Mouse (Mus musculus): ENCODE measurements around the gene Tbx10. TPM values are rescaled to one million over a fixed set of nuclear protein-coding genes. Genes with fewer than 3 reads are reported as not detected.

Tbx10 gene
- total RNA-seq, 2 experiments from 2014 or later = not detected

DNA sequence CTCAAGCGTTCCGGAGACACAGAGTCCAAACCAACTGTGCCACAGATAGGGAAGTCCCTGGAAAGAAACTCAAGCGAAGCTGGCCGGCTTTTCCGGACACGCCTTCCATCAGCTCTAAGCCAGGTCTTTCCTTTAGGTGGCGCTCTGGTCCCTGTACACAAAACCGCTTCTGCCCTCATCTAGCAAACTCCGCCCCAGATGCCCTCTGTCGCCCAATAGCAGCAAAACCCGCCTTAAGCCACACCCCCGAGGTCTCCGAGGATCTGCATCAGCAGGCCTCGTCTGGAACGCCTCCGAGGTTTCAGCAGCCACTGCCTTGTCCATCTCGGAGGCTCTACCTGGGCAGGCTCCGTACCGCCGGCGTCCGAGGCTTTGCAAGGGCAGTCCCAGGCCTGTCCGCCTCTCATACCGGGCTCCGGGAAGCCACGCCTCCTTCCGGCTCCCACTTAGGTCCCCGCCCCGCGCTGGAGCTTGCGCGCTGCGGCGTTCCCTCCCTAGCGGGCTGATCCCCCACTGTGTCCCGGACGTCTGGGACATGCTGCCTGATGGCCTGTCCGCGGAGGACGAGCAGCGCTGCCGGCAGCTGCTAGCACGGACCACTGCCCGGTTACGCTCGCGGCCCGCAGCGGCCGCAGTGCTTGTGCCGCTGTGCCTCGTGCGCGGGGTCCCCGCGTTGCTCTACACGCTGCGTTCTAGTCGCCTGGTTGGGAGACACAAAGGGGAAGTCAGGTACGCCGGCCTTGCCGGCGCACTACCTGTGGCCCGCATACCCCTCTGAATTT lies 7.8 kb downstream of the Tbx10 start, which contains the start of the genes Nudt8 and Gm49405:
TSS of gene Nudt8 (plus strand) at position 462 of the 782 bp plus-strand sequence.
TSS of gene Gm49405 (plus strand) at position 508 of the 782 bp plus-strand sequence.
- ATAC-seq (replicated peaks; ENCODE audit: low FRiP score, low TSS enrichment, poor library complexity, severe bottlenecking) = peak; percentile 87

DNA sequence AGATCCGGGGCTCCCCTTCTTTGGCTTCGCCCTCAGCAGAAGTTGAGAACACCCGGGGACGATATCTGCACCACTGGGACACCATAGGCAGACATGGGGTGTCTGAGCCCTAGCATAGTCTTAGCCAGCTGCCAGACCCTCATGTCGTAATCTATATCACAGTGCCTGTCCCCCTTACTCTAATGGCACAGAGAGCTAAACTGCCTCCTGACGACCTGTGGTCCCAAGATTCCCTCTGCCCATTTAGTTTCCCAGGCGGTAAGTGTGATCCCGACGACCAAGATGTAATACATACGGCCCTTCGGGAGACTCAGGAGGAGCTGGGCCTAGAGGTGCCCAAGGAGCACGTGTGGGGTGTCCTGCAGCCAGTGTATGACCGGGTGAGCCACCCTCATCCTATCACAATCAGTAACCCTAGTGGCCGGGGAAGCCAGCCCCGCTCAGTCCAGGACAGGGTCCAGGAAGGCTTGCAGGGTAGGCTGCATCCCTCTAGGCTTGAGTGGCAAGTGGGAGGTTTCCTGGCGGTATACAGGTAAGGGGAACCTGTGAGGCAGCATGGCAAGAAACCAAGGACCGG lies 8.5 kb downstream of the Tbx10 start:
- ATAC-seq (replicated peaks; ENCODE audit: low FRiP score, low TSS enrichment, poor library complexity, severe bottlenecking) = 0 out of 2 replicates have a peak, but pooled peaks have one; percentile 13

DNA sequence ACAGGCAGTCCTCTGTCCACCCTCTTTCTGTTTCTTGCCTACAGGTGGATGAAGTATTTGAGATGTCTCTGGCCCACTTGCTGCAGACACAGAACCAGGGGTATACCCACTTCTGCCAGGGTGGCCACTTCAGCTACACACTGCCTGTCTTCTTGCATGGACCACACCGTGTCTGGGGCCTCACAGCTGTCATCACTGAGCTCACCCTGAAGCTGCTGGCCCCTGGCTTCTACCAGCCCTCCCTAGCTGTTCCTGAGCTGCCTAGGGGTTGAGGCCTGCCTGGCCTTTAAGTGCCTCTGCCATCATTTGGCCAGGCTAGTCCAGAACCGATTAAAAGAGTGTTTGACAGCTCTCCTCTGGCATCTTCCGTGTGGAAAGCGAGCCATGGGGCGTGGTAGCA lies 9.2 kb downstream of the Tbx10 start:
- ATAC-seq (replicated peaks; ENCODE audit: low FRiP score, low TSS enrichment, poor library complexity, severe bottlenecking) = no peak

DNA sequence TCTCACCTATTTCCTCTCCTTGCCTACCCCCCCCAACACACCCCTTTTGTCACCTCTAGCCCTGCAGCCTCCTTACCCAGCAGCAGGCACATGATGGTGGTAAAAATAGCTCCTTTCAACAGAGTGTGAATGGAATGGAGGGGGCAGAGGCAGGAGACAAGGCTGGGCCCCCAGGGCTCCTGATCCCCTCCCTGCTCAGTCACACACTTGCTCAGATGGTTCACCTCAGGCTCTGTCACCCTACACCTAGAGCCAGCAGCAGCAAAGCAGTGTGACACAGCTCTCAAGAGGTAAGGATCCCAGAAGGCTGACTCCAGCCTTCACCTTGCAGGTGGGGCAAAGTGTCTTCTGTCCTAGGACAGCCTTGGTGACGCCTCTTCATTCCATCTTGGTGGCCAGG lies 10.6 kb downstream of the Tbx10 start, which contains the start of gene Doc2g:
TSS of gene Doc2g (plus strand) at position 202 of the 400 bp plus-strand sequence.
- no peak for ATAC-seq (replicated peaks; ENCODE audit: low FRiP score, low TSS enrichment, poor library complexity, severe bottlenecking)

DNA sequence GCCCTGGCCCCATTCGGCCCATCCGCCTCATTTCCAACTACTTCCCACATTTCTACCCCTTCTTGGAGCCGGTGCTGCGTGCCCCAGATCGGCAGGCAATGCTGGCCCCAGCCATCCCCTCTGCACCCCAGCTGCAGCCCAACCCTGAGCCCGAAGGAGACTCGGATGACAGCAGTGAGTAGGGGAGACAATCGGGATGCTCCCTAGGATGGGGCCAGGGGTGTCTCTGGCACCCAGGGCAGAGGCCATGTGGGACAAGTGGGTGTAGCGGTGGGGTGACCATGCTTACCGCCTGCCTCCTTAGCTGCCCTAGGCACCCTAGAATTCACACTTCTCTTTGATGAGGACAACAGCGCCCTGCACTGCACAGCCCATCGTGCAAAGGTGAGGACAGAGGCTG lies 11.1 kb downstream of the Tbx10 start:
- no peak for ATAC-seq (replicated peaks; ENCODE audit: low FRiP score, low TSS enrichment, poor library complexity, severe bottlenecking)

DNA sequence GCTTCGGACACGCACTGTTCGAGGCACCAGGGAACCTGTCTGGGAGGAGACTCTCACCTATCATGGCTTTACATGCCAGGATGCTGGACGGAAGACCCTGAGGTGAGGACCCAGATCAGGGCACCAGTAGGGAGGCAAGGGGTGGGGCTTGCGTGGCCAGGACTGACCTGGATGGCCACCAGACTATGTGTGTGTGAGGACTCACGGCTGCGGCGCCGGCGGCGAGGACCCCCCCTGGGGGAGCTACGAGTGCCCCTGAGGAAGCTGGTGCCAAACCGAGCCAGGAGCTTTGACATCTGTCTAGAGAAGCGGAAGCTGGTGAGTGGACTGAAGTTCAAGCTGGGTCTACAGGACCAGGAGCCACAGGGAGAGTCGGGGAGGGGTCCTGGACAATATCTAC lies 11.8 kb downstream of the Tbx10 start:
- no peak for ATAC-seq (replicated peaks; ENCODE audit: low FRiP score, low TSS enrichment, poor library complexity, severe bottlenecking)

DNA sequence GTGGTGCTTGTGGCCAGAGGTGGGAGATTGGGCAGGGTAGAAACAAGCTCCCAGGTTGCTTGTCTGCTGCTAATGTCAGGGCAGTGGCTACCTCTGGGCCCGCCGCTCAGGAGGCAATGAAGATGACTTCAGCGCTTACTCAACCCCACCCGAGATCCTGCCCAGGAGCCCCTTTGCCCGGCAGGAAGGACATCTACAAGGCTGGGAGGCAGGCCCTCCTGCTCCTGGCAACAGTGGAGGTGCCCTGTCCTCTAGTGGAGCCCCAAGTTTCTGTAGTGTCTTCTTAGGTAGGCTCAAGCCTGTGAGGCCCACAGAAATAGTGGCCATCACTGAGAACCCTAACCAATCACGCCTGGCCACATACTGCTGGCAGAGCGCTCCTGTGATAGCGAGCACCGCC lies 12.5 kb downstream of the Tbx10 start:
- no peak for ATAC-seq (replicated peaks; ENCODE audit: low FRiP score, low TSS enrichment, poor library complexity, severe bottlenecking)

DNA sequence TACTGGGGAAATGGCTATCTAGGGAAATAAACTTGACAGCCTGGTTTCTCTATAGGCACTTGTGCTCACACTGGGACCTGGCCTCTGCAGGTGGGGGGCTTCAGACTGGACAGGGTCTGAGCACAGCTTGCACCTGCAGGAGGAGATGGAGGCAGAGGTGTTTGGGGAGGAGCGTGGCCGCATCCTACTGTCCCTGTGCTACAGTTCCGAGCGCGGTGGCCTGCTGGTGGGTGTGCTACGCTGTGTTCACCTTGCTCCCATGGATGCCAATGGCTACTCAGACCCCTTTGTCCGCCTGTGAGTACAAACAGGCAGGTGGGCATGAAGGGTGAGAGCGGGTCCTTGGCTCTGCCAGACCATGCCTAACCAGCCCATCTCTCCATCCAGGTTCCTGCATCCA lies 13.4 kb downstream of the Tbx10 start:
- no peak for ATAC-seq (replicated peaks; ENCODE audit: low FRiP score, low TSS enrichment, poor library complexity, severe bottlenecking)

DNA sequence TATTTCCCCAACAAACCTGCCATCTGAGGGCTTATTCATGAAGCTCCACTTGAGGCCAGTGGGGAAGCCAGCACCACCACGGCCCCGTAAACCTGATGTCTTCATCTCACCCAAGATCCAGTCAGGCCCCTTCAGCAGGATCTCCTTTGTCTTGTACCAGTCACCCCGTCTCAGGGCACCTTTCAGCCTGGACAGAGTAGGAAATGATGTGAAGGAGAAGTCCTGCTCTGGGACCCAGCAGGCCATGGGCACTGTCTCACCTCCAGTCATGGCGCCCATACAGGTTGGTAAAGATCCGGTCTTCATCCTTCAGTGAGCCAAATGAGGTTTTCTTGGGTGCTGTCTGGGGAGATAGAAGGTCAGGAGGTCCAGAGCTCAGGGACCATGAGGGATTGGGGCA lies 18.5 kb downstream of the Tbx10 start:
- no peak for ATAC-seq (replicated peaks; ENCODE audit: low FRiP score, low TSS enrichment, poor library complexity, severe bottlenecking)

DNA sequence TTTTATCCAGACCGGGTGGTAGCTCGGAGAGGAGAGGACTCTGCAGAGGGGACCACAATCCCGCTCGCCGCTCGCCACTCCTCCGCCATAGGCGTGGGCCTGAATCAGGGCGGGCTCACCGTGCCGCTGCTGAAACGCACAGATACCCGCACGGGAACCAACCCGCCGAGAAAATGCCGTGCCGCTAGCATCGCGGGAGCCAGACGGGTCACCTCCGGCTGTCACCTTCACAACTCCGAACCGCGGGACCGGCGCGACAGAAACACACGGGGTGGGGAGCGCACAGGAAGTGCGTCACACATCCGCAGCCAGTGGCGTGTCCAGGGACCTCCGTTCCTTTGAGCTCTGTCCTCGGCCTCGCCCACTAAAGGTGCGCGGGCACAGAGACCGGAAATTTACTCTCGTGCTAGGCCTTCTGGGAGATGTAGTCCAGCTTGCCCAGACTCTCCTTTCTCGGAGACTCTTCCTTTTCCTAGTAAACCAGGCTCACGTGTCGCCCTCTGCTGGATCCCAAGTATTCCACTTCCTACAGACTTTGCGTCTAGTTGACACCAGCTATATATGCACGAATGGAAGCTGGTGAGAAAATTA lies 20.0 kb downstream of the Tbx10 start, which contains the start of gene Ndufv1:
TSS of gene Ndufv1 (minus strand) at position 375 of the 591 bp plus-strand sequence.
- ATAC-seq (replicated peaks; ENCODE audit: low FRiP score, low TSS enrichment, poor library complexity, severe bottlenecking) = peak; percentile 97

DNA sequence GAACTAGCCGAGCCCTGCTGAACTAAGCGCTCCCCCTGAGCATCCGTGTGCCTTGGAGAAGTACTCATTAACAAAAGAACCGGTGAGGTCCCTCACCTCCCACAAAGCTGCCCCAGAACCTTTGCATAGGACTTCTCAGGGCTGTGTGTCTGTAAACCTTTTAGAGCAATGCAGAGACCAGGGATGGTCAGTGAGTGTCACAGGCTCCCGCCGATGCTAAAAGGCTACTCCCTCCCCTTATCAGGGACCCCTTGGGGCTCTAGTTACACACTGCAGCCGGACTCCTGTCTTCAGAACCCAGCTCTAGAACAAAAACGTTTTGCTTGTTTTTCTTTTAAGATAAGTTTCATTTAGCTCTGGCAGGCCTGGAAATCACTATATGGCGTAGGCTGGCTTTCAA lies 20.5 kb downstream of the Tbx10 start:
- peak; percentile 45 for ATAC-seq (replicated peaks; ENCODE audit: low FRiP score, low TSS enrichment, poor library complexity, severe bottlenecking)

DNA sequence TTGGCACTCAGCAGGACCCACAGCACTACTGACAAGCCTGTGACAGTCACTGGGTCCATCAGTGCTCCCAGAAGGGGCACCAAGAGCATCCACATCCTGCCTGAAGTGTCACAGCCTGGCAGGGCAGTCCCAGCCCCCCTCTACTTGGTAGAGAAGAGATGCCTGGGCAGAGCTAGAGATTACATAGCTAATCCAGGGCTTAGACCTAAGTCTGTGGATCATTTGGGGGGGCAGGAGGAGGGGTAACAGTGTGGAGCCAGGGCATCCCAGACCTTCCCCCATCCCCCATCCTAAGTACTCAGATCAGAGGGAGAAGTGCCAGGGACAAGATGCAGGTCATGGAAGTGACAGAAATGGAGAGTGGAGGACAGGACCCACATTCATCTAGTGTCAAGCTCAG lies 22.2 kb downstream of the Tbx10 start:
- ATAC-seq (replicated peaks; ENCODE audit: low FRiP score, low TSS enrichment, poor library complexity, severe bottlenecking) = no peak

DNA sequence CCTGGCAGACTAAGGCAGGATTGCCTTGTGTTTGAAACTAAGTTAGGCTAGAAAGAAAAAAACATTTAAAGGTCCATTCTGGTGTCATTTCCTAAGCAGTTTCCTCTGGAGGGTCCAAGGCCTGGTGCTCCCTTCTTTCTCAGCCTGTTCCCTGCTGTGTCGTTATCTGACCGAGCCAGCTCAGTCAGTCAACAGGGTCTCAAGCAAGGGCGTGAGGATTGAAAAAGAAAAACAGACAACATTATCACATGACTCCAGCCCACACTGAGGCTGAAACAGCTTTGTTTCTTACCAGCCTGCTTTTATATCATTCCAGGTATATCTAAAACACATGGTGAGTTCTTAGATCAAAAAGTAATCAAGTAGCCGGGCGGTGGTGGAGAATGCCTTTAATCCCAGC lies 23.1 kb downstream of the Tbx10 start:
- ATAC-seq (replicated peaks; ENCODE audit: low FRiP score, low TSS enrichment, poor library complexity, severe bottlenecking) = no peak

DNA sequence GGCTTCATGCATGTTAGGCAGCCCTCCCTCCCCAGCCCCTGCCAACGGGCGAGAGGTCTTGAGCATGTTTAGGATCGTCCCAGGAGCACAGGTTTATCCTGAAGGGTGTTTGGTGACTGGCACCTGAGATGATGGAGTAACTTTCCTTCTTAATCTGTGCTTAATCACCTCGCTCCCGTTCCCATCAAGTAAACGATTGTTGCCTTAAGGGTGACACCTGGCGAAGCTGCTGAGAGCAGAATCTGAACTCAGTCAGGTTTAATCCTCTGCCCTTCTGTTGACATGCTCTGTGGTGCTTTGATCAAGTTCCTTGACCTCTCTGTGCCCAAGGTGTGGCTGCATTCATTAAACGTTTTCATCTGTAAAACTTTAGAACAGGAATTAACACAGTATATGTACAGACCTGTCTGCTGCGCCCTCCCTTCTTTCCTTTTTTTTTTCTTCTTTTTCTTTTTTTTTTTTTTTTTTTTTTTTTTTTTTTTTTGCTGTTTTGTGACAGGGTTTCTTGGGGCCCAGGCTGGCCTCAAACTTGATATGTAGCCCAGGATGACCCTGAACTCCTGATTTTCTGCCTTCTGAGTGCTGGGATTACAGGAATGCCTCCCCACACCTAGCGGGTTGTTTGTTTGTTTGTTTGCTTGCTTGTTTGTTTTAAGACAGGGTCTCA lies 25.5 kb downstream of the Tbx10 start:
- ATAC-seq (replicated peaks; ENCODE audit: low FRiP score, low TSS enrichment, poor library complexity, severe bottlenecking) = no peak

DNA sequence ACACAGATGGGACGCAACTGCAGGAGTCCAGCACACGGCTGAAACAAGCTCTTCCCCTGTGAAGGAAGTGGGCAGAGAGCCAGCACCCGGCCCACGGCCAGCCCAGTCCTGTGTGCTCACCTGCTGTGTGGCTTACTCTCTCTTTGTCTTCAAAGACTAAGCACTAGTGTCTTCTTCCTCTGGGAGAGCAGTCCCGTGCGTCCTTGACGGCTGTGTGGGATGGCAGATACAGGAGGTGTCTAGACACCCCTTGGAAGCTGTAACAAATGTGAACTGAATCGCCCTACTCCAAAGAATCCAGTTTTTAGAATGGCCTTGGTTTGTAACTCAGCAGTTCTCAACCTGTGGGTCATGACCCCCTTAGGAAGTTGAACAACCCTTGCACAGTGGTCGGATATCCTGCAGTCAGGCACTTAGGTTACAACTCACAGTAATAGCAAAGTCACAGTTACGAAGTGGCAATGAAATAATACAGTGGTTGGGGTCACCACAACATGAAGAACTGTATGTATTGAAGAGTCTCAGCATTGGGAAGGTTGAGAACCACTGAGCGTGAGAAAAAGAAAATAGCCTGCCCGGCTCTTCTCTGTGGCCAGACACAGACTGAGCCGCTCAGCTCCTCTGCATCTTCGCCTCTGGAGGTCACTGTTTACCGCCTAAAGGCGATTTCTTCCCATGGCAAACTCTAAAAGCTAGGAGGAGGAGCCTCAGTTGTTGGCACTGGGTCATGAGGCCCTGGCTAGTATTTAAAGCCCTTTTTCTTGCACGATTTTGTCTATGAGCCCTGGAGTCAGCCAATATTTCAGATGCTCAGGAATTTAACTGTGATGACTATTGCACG lies 26.4 kb downstream of the Tbx10 start:
- peak; percentile 95 for ATAC-seq (replicated peaks; ENCODE audit: low FRiP score, low TSS enrichment, poor library complexity, severe bottlenecking)

DNA sequence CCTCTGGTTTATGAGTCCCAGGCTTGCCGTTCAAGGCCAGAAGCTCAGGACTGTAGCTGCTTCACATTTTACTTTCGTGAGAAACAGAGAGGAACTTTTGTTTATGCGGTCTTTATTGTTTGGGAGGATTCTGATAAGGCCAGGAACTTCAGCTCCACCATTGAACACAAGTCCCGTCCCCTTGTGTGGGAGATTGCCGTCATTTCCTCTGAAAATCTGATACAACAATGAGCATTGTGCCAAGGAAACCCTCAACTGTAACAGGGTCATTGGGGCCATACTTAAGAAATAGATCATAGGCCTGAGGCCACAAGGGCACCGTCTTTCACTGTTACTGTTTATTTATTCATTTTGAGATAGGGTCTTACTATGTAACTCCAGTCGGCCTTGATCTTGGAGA lies 30.6 kb downstream of the Tbx10 start:
- no peak for ATAC-seq (replicated peaks; ENCODE audit: low FRiP score, low TSS enrichment, poor library complexity, severe bottlenecking)

DNA sequence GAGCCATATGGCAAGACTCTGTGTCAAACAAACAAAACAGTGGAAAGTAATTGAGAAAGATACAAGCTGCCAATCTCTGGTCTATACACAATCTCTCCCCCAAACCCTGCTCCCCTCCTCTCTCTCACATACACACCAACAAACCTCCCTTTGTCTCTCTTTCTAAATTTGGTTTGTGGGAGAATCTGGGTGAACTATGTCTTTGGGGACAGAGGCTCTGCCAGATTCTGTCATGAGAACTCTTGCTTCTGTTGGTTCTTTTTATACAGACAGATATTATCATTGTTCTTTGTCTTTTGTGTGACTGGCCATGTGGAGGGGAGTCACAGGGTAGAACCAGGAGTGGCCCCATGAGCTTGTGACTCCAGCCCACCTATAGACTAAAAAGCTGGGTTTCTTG lies 35.0 kb downstream of the Tbx10 start:
- ATAC-seq (replicated peaks; ENCODE audit: low FRiP score, low TSS enrichment, poor library complexity, severe bottlenecking) = no peak

DNA sequence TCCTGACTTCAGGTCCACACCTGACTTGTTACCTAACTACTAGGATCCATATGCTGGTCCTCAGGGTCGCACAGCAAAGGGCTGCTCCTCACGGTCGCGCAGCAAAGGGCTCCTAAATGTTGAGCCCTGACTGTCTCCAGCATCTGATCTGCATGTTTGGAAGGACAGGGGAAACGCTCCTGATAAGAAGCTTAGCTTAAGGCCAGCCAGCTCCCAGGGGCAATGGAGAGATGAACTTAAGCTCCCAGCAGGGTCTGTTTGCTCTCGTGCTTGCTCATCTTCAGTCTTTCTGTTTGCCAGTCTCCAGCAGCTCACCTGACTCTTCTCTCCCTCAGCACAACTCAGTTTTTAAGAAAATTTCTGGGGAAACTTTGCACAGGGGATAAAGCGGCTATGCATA lies 40.1 kb downstream of the Tbx10 start:
- ATAC-seq (replicated peaks; ENCODE audit: low FRiP score, low TSS enrichment, poor library complexity, severe bottlenecking) = no peak

DNA sequence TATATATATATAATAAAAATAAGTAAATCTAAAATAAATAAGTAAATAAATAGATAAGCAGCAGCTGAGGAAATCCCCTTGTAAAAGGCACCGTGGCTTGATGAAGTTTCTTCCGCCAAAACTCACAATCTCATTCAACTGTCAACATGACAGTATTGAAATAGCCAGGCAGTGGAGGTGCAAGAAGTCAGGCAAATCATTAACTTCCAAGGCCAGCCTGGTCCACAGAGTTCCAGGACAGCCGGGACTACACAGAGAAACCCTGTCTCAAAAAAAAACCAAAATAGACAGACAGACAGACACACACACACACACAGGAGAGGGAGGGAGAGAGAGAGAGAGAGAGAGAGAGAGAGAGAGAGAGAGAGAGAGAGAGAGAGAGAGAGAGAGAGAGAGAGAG lies 40.7 kb downstream of the Tbx10 start:
- no peak for ATAC-seq (replicated peaks; ENCODE audit: low FRiP score, low TSS enrichment, poor library complexity, severe bottlenecking)
